Mouse (Mus musculus) inflammation-experienced regulatory T-cells, adult 16 weeks (primary cell): ENCODE measurements around the gene Fam162b. TPM values are rescaled to one million over a fixed set of nuclear protein-coding genes. Genes with fewer than 3 reads are reported as not detected.

ENCODE experiments used
- polyA plus RNA-seq: library from polyadenylated mRNA; unstranded; fragments of 100-300 nt; shearing (Covaris generic); gene quantifications from one replicate; pipeline ENCODE4 v1.2.1, GENCODE M21; 2017

The Fam162b gene
- not detected for polyA plus RNA-seq

GRCm38 (mm10) chr10:51590139-51590574, at the start of gene Fam162b:
TSS of gene Fam162b (minus strand) at chr10:51590517.

GRCm38 (mm10) chr10:51631411-51632136, 41.3 kb upstream of the Fam162b start, which contains the start of gene Gprc6a:
TSS of gene Gprc6a (minus strand) at chr10:51631461.

Other genes with a start within 250 kb of the Fam162b start
- gene Gm49339, start 109.9 kb downstream of the Fam162b start, polyA plus RNA-seq: 15.5 TPM
- 37.9 TPM for gene Lilr4b, start 109.9 kb downstream of the Fam162b start, polyA plus RNA-seq
- gene Lilrb4a, start 99.6 kb downstream of the Fam162b start, polyA plus RNA-seq: 102 TPM
- not detected for gene Gprc6a, start 40.9 kb upstream of the Fam162b start, polyA plus RNA-seq
- not detected for gene Rfx6, start 87.2 kb upstream of the Fam162b start, polyA plus RNA-seq